Mouse (Mus musculus) heart, embryonic 11.5 days (tissue): ENCODE data around the gene Rusc2. TPM values are rescaled to one million over a fixed set of nuclear protein-coding genes. Genes with fewer than 3 reads are reported as not detected.

Experiments used
- ATAC-seq: fragments of 200-750 bp; cut with Nextera tagmentation; replicated peaks from 2 replicates; pipeline ENCODE4 v1.8.0; 2017; ENCODE audit warnings: moderate library complexity; ENCODE audit not compliant: insufficient number of reproducible peaks, low FRiP score, low TSS enrichment
- H3K27ac ChIP-seq: fragments of 300-500 bp; sonication (generic); 2 replicates; pipeline ENCODE4 v1.5.1; 2014; ENCODE audit warnings: mild to moderate bottlenecking, low read depth, low read length
- H3K27me3 ChIP-seq: fragments of 300-500 bp; sonication (generic); 2 replicates; pipeline ENCODE4 v1.6.1; 2014; ENCODE audit warnings: mild to moderate bottlenecking, low read length, mixed read lengths; ENCODE audit not compliant: control insufficient read depth, insufficient read depth
- H3K36me3 ChIP-seq: fragments of 300-500 bp; sonication (generic); 2 replicates; pipeline ENCODE4 v1.6.1; 2014; ENCODE audit warnings: mild to moderate bottlenecking, low read length, moderate library complexity, mixed read lengths; ENCODE audit not compliant: control insufficient read depth, insufficient read depth
- H3K4me1 ChIP-seq: fragments of 300-500 bp; sonication (generic); 2 replicates; pipeline ENCODE4 v1.6.1; 2014; ENCODE audit warnings: low read length; ENCODE audit not compliant: control insufficient read depth, insufficient read depth
- H3K4me2 ChIP-seq: fragments of 300-500 bp; sonication (generic); 2 replicates; pipeline ENCODE4 v1.6.1; 2014; ENCODE audit warnings: mild to moderate bottlenecking, moderate library complexity
- H3K4me3 ChIP-seq: fragments of 300-500 bp; sonication (generic); 2 replicates; pipeline ENCODE4 v1.5.1; 2014; ENCODE audit warnings: low read depth, low read length
- H3K9ac ChIP-seq: fragments of 300-500 bp; sonication (generic); 2 replicates; pipeline ENCODE4 v1.6.1; 2014; ENCODE audit warnings: mild to moderate bottlenecking, low read depth, low read length, moderate library complexity
- H3K9me3 ChIP-seq: fragments of 300-500 bp; sonication (generic); replicated peaks from 2 replicates; pipeline ENCODE4 v1.6.1; 2016; ENCODE audit warnings: low read length; ENCODE audit not compliant: control insufficient read depth
- WGBS: fragments of 180-500 bp; shearing (Covaris S2); extraction: QIAGEN DNeasy Blood & Tissue Kit; methylation state at CpG from one replicate; pipeline ENCODE4 v1.1.7; 2014; ENCODE audit not compliant: insufficient replicate concordance; 5-methylcytosine and 5-hydroxymethylcytosine counted together
- polyA plus RNA-seq: library from polyadenylated mRNA; unstranded; fragments of >200 nt; fragmentation: Nextera tagmentation; extraction: Ambion mirVana; gene quantifications from 2 replicates; pipeline ENCODE4 v1.2.1, GENCODE M21; 2014

Rusc2 gene
- polyA plus RNA-seq, 1 experiment from 2014 or later: 7.8 TPM

GRCm38 (mm10) chr4:43453413-43453812 lies 71.6 kb downstream of the Rusc2 start:
- Histone ChIP-seq H3K36me3 (no peaks in the 10 kb centered on the region), H3K9ac (no peak overlapping the region), H3K4me3 (peak overlapping the region; percentile 21), H3K9me3 (no peaks in the 10 kb centered on the region), H3K4me2 (peak overlapping the region; percentile 58), H3K4me1 (0 out of 2 replicates have a peak, but pooled peaks cover 5% of the 10 kb centered on the region), H3K27me3 (peaks cover 40% of the 10 kb centered on the region), H3K27ac (no peak overlapping the region)
- no peak for ATAC-seq
- under 1% methylated on average over 18 of the region's 18 CpGs for WGBS

- ATAC-seq: no peak
- Histone ChIP-seq H3K36me3 (no peaks in the 10 kb centered on the region), H3K9ac (no peak within 1 kb of the TSS), H3K27me3 (peaks cover 40% of the 10 kb centered on the region), H3K4me1 (0 out of 2 replicates have a peak, but pooled peaks cover 5% of the 10 kb centered on the region), H3K9me3 (no peaks in the 10 kb centered on the region), H3K27ac (no peak within 1 kb of the TSS), H3K4me2 (peak within 1 kb of the TSS; percentile 58), H3K4me3 (peak within 1 kb of the TSS; percentile 21)
- WGBS: 29% methylated on average over 20 of the region's 20 CpGs
Measured at GRCm38 (mm10) chr4:43454041-43454836, 72.5 kb downstream of the Rusc2 start, which contains the start of gene Cd72. Cd72 (minus strand) TSS chr4:43454628.

- Histone ChIP-seq H3K27me3 (peaks cover 40% of the 10 kb centered on the region), H3K9me3 (no peaks in the 10 kb centered on the region), H3K9ac (no peak overlapping the region), H3K27ac (no peak overlapping the region), H3K4me1 (0 out of 2 replicates have a peak, but pooled peaks cover 5% of the 10 kb centered on the region), H3K4me3 (no peak overlapping the region), H3K36me3 (no peaks in the 10 kb centered on the region), H3K4me2 (no peak overlapping the region)
- WGBS: 16% methylated on average over 4 of the region's 4 CpGs
- no peak for ATAC-seq
Measured at GRCm38 (mm10) chr4:43456470-43456869, 74.7 kb downstream of the Rusc2 start.

GRCm38 (mm10) chr4:43457124-43457523 lies 75.3 kb downstream of the Rusc2 start:
- Histone ChIP-seq H3K9me3 (no peaks in the 10 kb centered on the region), H3K4me3 (no peak overlapping the region), H3K27ac (no peak overlapping the region), H3K27me3 (peaks cover 36% of the 10 kb centered on the region), H3K36me3 (no peaks in the 10 kb centered on the region), H3K4me1 (0 out of 2 replicates have a peak, but pooled peaks cover 5% of the 10 kb centered on the region), H3K9ac (no peak overlapping the region), H3K4me2 (no peak overlapping the region)
- ATAC-seq: no peak
- WGBS: 15% methylated on average over 8 of the region's 8 CpGs

GRCm38 (mm10) chr4:43463102-43463501 lies 81.3 kb downstream of the Rusc2 start:
- 84% methylated on average over 5 of the region's 5 CpGs for WGBS
- no peaks in the 10 kb centered on the region for H3K9me3 ChIP-seq

GRCm38 (mm10) chr4:43465935-43466334 lies 84.2 kb downstream of the Rusc2 start:
- Histone ChIP-seq H3K9ac (no peak overlapping the region), H3K27me3 (no peaks in the 10 kb centered on the region), H3K4me1 (no peaks in the 10 kb centered on the region), H3K27ac (no peak overlapping the region), H3K4me3 (no peak overlapping the region), H3K36me3 (no peaks in the 10 kb centered on the region), H3K4me2 (no peak overlapping the region), H3K9me3 (no peaks in the 10 kb centered on the region)
- 81% methylated on average over 6 of the region's 6 CpGs for WGBS
- ATAC-seq: no peak

More at GRCm38 (mm10) chr4:43463102-43463501, 81.3 kb downstream of the Rusc2 start:
- no peak overlapping the region for H3K9ac ChIP-seq
- H3K27ac ChIP-seq: no peak overlapping the region
- no peak for ATAC-seq
- H3K4me3 ChIP-seq: no peak overlapping the region
- H3K4me2 ChIP-seq: no peak overlapping the region
- H3K36me3 ChIP-seq: no peaks in the 10 kb centered on the region
- H3K27me3 ChIP-seq: no peaks in the 10 kb centered on the region
- no peaks in the 10 kb centered on the region for H3K4me1 ChIP-seq

GRCm38 (mm10) chr4:43466872-43467271 lies 85.1 kb downstream of the Rusc2 start:
- Histone ChIP-seq H3K27ac (no peak overlapping the region), H3K4me3 (no peak overlapping the region), H3K9ac (no peak overlapping the region), H3K9me3 (no peaks in the 10 kb centered on the region), H3K36me3 (no peaks in the 10 kb centered on the region), H3K4me2 (no peak overlapping the region), H3K4me1 (no peaks in the 10 kb centered on the region), H3K27me3 (no peaks in the 10 kb centered on the region)
- WGBS: 80% methylated on average over 7 of the region's 7 CpGs
- ATAC-seq: no peak

- WGBS: 90% methylated on average over 10 of the region's 10 CpGs
- no peaks in the 10 kb centered on the region for H3K4me1 ChIP-seq
- no peak overlapping the region for H3K27ac ChIP-seq
- no peak overlapping the region for H3K9ac ChIP-seq
- H3K4me3 ChIP-seq: no peak overlapping the region
- H3K9me3 ChIP-seq: no peaks in the 10 kb centered on the region
- H3K36me3 ChIP-seq: no peaks in the 10 kb centered on the region
- H3K4me2 ChIP-seq: no peak overlapping the region
- ATAC-seq: no peak
- no peaks in the 10 kb centered on the region for H3K27me3 ChIP-seq
Measured at GRCm38 (mm10) chr4:43470301-43470700, 88.5 kb downstream of the Rusc2 start.

GRCm38 (mm10) chr4:43473636-43474035 lies 91.9 kb downstream of the Rusc2 start:
- 69% methylated on average over 1 of the region's 1 CpGs for WGBS
- Histone ChIP-seq H3K9me3 (no peaks in the 10 kb centered on the region), H3K4me2 (no peak overlapping the region), H3K4me3 (no peak overlapping the region), H3K36me3 (no peaks in the 10 kb centered on the region), H3K27me3 (no peaks in the 10 kb centered on the region), H3K9ac (no peak overlapping the region), H3K27ac (no peak overlapping the region), H3K4me1 (peaks cover 3% of the 10 kb centered on the region; the same call in 1 of the 2 replicates)
- ATAC-seq: no peak
